Mouse (Mus musculus): ENCODE measurements at regions not wholly inside any gene's neighbourhood (a gene's known extent, or its start where the extent isn't known, plus 50 kb on each side); places are given as distances from the start of the nearest gene placed in this dataset.

DNA sequence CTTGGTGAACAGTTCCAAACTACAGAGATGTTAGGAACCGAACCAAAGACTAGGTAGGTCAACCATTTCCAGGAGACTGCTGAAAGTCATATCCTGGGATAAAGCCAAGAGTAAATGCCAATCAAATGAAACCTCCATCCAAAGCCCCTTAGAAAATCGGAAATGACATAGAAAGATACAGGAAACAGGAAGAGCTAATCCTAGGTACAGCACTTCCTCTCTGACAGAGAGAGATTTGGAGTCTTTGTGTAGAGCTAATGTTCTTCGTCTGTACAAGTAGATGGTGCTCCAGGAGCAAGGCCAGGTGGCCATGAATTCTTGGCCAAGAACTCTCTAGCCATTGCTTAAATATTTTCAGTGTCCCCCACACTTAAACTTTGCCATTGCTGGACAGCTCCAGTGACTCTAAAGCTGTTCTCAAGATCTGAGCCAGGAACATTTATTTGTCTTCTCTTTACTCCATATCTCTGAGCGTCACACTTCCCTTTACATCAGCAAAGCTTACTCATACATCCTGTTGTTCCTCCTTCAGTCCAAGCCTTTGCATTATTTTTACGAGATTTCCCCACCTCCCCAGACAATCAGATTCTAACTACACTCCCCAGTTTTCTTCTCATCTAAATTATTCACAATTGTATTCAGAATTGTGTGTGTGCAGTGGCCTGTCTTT is 199.1 kb upstream of the Zbtb20 start:
- DNase-seq: no peak

GRCm38 (mm10) chr16:42675031-42675430 is 200.7 kb upstream of the Zbtb20 start:
- DNase-seq: no peak

DNA sequence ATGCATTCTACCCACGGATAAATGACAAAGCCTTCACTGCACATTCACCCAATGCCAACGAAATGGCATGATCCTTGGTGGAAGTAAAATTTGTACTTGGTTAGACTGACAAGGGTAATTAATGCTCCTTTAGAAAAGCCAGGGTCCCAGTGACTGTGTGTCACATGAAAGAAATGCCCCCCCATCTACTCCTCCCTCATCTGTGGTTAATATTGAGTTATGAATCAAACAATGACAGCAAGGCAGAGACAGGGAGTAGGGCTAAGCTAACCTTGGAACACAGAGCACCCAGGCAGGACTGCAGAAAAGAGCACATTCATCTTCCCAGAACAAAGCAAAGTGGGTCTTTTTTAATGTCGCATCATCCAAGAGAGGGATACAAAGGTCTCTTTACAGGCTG is 209.1 kb upstream of the Zbtb20 start:
- DNase-seq: no peak

DNA sequence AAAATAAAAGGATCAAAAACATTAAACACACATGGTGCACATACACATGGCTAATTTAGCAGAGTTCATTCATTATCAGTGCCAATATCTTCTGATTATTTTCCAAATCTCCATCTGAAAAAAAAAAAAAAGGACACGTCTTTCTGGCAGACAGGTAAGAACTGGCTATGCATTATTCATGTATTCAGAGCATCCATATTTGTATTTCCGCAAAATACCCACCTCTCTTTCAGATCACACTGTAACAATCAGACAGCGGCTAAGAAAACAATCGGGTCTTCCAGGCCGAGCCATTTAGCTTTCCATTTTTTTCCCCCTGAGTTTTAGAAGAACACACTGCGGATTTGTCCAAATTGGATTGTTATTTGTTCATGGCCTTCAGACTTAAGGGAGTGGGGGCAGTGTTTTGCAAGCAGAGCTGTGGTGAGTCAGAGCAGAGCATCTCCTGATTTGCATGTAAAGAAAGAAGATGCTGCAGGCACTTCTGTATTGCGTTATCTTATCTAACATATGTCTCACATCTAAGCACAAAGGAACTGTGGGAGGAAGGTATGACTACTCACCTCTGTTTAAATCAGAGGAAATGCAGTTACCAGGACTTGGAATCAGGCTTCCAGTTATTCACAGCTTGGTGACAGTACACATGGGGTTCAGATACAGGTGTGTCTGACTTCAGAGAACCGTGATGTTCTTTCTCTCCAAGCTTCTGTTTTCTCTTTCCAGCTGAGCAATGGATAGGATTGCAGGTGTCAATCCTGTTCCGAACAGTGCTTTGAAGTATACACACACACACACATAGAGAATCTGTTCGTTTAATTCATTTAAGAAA is 223.6 kb upstream of the Zbtb20 start:
- no peak for DNase-seq

GRCm38 (mm10) chr16:42649767-42650166 is 225.9 kb upstream of the Zbtb20 start:
- DNase-seq: no peak

GRCm38 (mm10) chr16:42648531-42649142 is 227.0 kb upstream of the Zbtb20 start:
- DNase-seq: no peak

DNA sequence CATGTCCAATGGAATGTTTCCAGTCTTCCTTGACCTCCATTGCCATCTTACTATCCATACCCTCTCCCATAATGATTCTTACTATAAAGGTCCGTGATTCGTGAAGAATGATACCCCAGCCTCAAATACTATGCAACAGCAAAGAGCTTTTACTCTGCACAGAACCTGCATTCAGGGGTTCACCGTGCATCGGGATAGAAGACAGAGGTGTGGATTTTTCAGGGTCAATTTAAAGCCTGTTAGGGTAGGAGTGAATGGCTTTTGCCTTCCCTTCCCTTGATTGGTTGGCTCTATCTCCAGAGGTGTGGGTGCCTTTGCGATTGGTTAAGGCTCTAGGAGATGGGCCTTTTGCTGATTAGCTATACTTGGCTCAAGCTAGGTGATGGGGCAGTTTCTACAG is 227.9 kb upstream of the Zbtb20 start:
- no peak for DNase-seq

- DNase-seq: no peak
These were observed 239.9 kb upstream of the Zbtb20 start for GRCm38 (mm10) chr16:42635766-42636165.

GRCm38 (mm10) chr16:42627675-42628074 is 248.0 kb upstream of the Zbtb20 start:
- DNase-seq: no peak

- DNase-seq: no peak
These were observed 259.8 kb upstream of the Zbtb20 start for GRCm38 (mm10) chr16:42615920-42616319.

DNA sequence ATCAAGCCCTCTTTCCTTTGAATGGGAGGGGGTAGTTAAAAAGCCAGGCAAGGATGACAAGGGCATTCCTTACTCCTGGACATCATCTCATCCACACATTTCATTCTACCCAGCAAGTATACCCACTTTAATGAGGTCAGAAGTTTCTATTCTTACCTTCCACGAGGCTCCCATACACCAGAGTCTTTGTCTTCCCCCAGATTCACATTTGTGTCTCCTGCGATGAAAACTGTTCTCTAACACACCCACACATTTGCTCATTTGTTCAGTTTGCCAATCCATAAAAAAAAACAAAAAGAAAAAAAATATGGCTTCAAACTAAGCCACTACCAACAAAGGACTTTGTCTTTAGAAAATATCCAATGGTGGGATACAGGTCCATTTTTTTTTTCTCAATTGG is 263.7 kb upstream of the Zbtb20 start:
- no peak for DNase-seq

- no peak for DNase-seq
These were observed 267.3 kb upstream of the Zbtb20 start for GRCm38 (mm10) chr16:42608336-42608735.

DNA sequence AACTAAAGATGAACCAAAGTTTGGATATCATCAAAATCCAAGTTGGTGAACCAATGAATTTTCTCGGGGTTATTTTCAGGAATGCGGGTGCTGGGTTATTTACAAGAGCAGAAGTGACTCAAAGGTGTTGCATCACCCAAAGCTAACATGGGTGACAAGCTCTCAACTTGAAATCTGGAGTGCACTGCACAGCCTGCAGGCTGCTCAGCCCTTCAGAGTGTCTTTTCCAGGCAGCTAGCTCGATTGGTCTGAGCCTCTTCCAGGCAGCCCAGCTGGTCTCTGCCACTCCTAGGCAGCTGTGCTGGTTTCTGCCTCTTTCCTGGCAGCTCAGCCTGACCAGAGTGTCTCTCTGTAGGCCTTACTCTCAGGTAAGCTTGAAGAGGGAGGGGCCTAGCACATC is 251.9 kb upstream of the Gap43 start:
- no peak for DNase-seq

DNA sequence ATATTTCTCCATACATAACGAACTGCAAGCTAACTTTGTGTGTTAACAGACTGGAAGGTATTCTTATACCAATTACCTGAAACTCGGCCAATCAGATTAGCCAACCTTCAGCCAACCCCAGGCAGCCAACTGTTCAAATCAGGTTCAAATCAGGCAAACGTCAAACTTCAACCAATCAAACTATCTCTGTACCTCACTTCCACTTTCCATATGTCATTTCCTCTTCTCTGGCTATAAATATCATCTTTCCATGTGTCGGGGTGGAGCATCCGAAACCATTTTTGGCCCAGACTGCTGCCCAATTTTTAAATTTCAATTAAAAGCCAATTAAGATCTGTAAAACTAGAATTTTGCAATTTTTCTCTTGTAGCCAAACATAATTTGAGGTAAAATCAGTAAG is 251.1 kb upstream of the Gap43 start:
- DNase-seq: no peak

DNA sequence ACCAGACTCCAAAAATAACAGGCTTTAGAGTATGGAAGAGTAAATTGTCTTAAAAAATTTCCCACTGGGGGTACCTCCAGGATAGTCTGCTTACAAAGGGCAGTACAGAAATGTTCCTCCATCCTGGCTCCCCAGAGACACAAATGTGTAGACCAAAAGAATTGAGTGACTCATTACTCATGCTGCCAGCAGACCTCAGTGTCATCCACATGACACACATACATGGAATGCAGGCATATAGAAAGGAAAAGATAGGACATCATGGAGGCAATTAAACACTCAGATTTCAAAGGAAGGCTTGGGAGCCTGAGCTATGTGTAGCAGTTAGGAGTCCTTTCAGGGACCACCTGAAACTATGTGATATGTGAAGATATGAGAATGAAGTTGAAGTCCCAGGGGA is 245.7 kb upstream of the Gap43 start:
- DNase-seq: no peak

DNA sequence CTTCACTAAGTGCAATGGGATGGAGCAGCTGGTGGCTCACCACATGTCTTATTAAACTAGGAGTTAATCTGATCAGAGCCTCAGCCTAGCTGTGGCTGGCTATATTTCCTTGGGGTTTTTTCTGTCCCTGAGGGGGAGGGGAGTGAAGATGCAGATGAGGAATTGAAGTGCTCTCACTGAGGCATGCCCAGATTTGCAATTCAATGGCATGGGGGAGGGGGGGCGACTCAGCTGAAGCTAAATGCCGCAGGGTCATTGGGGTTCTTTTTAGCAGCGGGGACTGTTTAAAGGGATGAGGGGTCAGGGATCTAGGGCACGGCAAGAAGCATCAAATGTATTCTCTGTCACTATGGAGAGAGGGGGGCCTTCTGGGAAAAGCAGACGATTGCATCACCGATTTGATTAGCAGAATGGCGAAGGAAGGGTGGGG is 235.1 kb upstream of the Gap43 start:
- DNase-seq: no peak

DNA sequence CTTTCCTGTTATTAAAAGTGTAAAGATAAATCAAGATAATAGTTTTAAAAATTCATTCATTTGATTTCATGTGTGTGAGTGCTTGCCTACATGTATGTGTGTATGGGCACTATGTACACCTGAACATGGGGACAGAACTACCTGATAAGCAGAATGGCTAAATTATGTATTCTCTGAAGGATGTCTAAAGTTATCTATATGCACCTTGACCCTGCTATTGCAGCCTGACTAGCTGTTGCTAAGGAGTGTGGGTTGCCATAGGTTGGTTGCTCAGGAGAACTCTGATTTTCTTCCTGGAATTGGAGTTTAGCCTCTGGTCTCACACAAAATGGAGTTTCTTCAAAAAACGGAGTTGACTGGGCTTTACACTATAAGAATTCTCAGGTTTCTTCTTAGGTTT is 234.5 kb upstream of the Gap43 start:
- DNase-seq: no peak

GRCm38 (mm10) chr16:42570246-42570996 is 230.0 kb upstream of the Gap43 start:
- DNase-seq: no peak

- DNase-seq: no peak
These were observed 228.9 kb upstream of the Gap43 start for GRCm38 (mm10) chr16:42569335-42569734.

DNA sequence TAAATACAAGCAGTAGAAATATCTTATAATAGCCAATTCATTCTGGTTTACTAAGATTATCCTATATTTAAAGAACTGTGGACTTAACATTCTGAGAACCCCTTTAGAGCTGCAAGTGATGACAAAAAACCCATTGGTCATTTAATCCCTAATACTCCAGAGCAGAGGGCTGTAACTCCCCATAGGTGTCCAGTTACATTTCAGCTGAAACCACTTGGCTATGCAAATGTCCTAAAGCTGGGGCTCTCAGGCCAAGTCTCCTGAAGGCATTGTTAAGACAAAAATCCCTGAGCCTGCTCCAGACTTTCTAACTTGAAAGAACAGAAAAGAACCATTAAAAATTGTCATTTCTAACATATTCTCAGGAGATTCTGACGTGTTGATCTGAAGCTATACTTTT is 209.1 kb upstream of the Gap43 start:
- DNase-seq: no peak

DNA sequence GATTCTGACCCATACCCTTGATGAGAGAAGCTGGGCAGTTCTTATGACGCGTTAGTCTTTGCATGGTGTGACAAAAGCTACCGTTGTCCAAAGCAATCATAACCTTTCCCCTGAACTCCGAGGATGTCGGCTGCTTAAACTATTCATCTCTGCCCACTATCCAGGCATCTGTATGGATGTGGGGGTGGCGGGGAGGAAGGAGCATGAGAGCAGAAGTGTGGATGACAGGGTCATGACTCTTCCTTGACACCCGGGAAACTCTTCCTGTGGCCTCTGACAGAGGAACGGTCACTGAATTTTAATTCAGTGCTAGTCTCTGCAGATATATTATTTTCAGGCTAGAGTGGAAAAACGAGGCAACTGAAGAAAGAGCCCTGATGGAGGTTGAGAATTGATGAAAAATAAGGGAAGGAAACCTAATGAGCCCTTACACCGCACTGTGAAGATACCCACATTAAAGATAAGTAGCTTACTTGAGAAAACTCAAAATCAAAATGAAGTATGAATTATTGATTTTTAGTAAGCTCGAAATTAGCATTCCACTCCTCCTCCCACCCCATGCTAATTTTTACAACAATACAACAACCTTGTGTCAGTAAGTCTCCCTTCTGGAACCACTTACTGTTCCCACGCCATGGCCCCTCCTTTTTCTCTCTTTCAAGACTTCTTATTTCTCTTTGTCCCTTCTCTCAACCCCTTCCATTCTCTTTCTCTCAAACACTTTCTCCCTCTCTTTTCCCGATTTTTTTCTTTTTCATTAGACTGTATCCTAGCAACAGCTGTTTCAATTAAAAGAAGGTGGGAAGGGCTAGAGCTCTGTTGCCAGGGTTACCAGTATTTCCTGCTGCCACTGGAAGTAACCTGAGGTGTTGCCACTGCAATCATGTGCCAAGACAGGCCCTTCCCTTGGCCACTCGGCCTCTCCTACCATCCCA is 206.0 kb upstream of the Gap43 start:
- no peak for DNase-seq

- no peak for DNase-seq
These were observed 176.9 kb upstream of the Gap43 start for GRCm38 (mm10) chr16:42517321-42517720.

Data from kidney, adult 11 months (tissue).